Mouse (Mus musculus) urinary bladder, postnatal 14 days (tissue): ENCODE measurements around the gene Fam50b.

Experiments
- DNase-seq: peaks from one replicate; pipeline ENCODE4 v3.0.0; 2021; ENCODE audit warnings: low spot score

Fam50b gene

DNA sequence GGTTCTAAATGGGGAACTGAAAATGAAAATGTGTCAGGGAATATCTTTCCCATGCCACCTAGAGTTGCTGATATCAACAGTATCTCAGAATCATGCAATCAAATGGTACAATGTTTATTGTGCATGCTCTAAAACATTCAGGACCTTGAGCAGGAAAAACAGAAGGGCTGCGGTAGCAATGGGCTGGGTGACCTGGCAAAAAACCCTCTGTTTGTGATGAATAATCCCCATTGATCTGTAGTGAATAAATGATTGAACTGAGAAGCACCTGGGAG lies 4.0 kb downstream of the Fam50b start:
- no peak for DNase-seq

DNA sequence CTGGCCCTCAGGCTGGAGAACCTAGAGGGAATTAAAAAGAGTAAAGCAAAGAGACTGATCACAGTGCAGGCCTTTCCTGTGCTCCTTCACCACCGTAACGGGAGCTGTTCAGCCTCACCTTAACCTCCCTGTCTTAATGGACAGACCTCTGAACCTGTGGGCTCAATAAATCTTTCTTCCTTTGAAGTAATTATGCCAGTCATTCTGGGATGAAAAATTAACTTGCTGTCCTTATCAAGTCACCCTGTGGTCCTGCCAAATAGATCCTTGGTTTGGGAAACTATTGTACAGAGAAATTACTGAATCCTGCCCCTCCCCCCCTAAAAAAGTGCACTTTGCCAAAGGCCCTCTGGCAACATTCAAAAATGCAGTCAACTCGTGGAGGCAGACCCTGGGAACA lies 4.4 kb downstream of the Fam50b start:
- no peak for DNase-seq

DNA sequence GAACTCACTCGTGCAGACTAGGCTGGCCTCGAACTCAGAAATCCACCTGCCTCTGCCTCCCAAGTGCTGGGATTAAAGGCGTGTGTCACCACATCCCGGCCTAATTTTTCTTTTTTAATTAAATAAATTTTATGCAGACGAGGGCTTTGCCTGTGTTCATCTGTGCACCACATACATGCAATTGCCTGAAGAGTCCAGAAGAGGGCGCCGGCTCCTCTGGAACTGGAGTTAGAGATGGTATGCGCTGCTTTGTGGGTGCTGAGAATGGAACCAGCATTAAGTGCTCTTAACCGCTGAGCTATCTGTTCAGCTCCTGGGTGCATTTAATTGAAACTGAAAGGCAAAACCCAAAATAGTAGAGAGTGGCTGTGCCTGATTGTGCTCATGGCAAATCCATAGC lies 6.6 kb downstream of the Fam50b start:
- DNase-seq, result no peak

DNA sequence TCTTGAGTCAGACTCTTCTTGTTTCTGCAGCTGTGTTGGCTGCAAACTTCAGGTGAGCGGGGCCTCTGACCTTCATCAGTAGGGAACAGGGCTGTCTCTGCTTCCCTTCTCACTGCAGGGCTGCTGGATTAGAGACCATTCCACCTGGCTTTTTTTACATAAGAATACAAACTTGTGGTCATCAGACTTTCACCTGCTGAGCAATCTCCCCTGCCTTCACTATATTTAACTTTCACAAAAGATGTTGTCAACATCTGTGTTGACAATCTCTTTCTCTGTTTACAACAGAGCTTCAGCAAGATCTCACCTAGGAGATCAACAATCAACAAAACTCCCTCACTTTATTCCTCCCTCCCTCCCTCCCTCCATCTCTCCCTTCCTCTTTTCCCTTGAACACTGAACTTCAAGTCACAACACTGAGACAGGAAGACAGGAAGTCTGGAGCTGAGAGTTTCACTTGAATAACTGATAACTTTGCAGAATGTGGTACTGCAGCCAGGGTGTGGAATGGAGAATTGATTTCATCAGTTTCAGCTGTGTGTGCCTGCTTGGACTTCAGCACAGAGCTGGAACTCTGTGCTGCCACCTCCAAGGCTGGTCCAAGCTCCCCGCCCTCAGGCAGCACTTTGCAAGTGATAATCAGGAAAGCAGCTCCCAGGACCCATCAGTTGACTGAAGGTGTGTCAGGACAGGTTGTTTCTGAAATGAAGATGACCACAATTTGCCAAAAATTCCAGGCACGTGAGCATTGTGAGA lies 7.3 kb downstream of the Fam50b start:
- no peak for DNase-seq

DNA sequence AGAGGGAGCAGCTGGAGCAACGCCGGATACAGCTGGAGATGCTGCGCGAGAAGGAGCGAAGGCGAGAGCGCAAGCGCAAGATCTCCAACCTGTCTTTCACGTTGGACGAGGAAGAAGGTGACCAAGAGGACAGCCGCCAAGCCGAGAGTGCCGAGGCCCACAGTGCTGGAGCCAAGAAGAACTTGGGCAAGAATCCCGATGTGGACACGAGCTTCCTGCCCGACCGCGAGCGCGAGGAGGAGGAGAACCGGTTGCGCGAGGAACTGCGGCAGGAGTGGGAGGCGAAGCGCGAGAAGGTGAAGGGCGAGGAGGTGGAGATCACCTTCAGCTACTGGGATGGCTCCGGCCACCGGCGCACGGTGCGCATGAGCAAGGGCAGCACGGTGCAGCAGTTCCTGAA lies 12.2 kb downstream of the Fam50b start:
- DNase-seq, result no peak

DNA sequence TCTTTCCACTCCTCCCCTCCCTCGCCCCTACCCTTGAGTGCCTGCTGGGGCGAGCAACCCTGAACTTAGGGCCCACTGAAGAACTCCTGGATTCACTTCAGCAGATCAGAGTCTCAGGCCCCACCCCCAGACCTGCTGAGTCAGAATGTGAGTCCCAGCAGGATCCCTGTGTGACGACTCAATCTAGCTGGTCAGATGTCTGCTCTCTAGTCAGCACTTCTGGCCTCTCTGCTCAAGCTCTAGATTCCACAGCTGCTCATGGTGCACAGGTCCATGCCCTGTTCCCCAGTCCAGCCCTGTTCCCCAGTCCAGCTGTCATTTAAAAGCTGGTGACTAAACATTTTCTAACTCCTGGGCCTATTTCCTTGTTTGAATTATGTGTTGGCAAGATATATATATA lies 13.9 kb downstream of the Fam50b start:
- no peak for DNase-seq

DNA sequence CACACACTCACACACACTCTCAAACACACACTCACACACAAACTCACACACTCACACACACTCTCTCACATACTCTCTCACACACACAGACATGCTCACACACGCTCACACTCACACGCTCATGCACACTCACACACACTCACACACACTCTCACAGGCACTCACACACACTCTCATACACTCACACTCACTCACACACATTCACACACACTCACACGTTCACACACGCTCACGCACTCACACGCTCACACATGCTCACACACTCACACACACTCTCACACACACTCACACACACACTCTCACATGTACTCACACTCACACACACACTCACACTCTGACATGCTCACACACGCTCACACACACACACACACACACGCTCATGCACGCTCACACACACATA lies 24.6 kb downstream of the Fam50b start:
- DNase-seq, result no peak

DNA sequence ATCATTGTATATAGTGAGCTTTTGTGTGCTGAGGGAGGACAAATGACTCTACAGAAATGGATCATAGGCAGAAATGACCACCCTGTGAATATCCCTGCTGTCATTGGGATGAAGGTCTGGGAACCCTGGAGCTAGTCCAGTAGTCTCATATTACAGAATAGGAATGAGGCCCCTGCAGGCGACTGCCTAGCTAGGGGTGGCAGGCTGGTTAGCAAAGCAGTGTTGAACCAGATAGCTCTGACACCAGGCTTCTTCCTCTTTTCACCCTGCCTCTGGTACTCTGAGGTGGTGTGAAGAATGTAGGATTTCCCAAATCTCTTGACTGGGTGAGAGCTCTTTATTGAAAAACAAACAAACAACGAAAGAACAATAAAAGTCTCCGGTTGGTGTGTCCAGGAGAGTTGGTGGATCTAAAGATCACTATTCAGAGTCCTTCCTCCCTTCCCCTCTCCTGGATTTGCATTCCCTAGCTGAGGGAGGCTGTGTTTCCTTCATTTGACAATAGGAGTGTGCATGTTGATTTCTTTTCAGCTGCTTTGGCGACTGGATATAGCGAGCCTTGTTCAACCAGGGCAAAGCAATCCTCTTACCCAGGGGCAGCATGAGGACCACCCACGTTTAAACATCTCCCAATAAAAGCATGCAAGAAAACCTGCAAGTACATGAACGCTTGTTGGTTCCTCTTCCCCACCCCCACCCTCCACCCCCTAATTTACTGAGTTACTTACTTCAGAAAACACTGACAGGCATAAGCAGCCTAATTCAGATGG lies 26.1 kb downstream of the Fam50b start:
- no peak for DNase-seq

DNA sequence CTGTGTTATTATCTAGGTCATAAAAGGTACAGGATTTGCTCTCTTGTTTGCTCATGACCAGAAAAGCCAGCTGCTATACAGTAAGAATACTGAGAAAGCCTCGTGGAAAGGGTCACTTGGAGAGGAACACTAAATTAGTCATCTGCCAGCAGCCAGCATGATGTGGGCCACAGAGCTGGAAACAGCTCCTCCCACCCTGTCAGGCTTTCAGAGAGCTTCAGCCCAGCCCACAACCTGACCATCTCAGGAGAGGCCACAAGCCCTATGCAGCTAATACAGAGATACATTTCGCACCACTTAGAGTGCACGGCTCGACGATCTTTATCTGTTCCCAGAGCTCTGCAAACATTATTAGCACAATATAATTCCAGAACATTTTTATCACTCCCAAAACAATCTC lies 27.5 kb downstream of the Fam50b start:
- no peak for DNase-seq

DNA sequence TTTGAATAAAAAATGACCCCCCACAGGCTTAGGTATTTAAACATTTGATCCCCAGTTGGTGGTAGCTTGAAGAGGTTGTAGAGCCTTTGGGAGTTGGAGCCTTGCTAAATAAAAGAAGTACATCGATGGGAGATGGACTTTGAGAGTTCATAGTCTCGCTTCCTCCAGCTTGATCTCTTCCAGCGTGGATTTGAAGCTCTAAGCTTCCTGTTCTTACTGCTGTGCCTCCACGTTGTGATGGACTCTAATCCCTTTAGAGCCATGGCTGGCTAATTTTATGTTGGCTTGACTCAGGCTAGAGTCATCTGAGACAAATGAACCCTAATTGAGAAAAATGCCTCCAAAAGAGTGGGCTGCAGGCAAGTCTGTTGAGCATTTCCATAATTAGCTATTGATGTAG lies 28.2 kb downstream of the Fam50b start:
- no peak for DNase-seq

DNA sequence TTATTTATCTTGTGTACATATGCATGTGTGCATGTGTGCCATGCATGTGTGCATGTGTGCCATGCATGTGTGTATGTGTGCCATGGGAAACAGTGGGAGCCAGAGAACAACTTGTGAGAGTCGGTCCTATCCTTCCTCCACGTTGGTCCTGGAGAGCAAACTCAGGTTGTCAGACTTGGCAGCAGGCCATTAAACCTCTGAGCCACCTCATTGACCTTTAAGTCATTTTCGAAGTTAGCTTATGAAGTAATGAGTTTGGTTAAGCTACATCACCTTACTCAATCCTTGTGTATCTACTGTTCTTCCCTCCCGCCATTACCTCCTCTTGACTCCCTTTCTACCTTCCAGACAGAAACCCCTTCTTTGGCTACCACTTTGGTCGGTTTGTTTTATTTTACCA lies 30.6 kb downstream of the Fam50b start:
- no peak for DNase-seq

DNA sequence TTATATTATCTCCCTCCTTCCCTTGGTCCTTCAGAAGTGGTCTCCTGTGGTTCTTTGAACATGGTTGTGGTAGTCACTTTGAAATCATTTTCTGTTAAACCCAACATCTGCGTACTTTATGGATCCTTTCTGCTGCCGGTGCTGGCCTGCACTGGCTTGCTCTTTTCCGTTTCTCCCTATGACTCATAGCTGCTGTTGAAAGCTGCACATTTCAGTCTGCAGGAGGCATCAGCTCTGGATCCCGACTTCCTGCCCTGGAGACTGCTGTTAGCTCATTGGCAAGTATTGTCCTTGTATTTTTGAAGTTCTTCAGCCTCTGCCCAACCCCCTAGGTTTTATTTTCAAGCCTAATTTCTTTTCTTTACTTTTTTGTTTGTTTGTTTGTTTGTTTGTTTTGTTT lies 31.9 kb downstream of the Fam50b start:
- peak; percentile 53 for DNase-seq

DNA sequence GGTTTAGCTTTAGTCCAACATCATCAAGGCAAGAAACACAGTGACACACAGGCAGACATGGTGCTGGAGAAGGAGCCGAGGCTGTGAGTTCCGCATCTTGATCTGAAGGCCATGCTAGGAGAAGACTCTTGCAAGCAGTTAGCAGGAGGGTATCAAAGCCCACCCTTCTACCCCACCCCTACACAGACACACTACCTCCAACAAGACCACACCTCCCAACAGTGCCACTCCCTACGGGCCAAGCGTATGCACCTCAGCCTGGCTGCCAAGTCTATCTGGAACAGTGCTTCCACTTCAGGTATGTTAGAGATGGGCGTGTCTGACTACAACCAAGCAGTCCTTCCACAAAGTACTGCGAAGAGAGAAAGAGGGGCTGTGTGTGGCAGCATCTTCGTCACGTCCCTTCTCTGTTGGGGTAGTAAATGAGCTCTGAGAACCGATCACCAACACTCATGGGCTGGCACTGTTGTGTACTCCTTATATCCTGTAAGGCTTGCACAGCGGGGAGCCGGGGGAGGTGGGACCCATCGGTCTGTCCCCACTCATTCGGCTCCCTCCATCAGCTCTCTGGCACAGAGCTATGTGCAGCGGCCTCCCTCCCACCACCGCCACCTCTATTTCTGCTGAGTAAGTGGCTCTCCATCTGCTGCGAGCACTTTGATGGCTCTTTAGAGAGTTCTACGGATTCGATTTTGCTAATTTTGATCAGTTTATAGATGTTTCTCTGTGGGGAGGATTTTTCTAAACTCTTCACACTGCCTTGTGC lies 33.1 kb downstream of the Fam50b start:
- no peak for DNase-seq

DNA sequence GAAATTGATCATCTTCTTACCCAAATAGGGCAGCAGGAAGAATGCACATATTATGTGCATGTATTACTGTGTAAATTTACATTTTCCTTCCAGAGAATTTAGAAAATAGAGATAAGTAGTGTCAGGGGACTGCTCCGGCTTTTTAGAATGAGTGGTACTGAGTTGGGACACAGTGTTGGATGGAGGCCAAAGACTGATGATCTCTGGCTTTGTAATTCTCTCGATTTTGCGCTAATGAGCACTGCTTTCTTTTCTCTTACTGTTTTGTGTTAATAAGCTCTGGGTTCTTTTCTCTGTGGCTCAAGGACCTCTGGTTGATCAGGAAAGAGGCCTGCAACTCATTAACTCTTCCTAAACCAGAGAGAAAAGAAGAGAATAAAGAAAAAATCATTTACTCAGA lies 42.1 kb downstream of the Fam50b start:
- no peak for DNase-seq

DNA sequence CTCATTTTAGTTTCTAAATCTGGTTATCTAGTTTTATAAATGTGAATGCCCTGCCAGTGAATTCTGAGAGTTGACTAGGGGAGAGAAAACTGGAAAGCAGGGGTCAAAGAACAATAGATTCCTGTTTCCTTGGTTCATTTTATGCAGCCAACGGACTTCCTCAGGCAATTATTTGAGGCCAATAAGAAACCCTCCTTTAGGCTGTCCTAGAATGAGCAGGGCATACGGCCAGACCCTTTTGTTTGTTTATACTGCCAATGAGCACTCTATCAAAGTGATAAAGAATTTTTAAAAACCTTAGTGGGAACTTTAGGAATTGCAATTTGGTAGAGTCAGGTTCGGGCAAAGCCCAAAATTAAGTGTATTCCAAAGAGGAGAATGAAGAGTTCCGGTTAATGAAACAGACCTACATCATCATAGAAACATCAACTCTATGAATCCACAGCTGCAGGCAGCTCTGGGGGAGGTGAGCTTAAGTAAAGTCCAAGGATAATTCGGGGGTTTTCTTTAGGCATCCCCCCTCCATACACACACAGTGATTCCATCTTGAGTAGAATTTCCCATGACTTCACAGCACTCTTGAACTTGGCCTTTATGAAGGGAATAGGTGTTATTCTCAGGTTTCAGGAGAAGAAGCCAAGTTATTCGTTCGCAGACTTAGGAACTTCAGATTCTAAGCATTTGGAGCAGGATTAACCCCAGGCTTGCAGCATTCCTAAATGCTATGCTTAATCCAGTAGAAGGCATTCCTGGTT lies 46.4 kb downstream of the Fam50b start:
- no peak for DNase-seq

DNA sequence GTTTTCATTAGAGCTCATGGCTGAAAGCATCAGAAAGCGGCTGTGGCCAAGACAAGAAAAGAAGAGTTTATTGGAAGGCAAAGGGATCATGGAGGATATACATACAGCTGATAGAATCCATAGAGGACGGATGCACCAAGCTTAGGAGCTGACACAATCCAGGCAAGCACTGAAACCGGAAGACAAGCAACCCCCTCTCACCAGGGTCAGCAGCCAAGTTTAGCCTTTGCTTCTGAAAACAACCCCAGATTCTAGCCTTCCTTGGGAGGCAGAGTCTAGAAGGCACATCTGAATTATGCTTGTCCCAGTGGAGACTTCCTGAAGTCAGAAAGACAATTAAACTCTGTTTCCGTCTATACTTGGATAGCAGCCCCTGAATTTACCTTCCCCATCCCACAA lies 47.0 kb downstream of the Fam50b start:
- DNase-seq, result no peak

DNA sequence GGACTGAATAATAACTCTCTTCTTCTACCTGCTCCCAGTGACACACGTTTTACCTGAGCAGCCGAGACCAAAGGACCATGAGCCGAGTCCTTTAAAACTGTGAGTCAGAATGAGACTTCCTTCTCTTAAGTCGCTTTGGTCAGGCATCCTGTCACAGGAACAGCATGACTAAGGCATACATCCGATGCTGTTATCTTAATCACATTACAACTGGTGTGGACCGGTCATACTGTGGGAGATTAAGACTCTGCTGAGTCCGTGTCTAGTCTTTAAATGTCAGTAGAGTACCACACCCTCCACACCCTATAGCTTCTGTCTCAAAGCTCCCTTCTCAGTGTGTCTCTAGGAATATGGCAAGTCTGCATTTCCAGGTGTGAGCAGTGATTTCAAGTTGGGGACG lies 50.2 kb downstream of the Fam50b start:
- DNase-seq, result no peak

DNA sequence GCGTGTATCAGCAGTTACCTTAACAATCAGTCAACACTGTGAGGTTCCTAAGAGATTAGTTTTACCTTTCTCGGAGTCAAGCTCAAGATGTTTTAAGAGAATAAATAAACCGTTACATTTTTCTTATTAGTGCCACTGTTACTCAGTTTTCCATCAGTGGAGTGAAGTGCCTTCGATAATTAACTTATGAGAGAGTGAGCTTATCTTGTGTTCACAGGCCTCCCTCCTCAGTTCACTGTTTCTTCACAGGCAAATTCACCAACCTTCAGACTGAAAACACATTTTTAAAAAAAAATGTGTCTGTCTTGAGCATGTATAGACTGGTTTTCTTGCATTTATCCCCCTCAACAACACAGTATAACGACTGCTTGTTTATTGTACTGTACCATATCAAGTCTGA lies 52.0 kb downstream of the Fam50b start:
- DNase-seq, result no peak

DNA sequence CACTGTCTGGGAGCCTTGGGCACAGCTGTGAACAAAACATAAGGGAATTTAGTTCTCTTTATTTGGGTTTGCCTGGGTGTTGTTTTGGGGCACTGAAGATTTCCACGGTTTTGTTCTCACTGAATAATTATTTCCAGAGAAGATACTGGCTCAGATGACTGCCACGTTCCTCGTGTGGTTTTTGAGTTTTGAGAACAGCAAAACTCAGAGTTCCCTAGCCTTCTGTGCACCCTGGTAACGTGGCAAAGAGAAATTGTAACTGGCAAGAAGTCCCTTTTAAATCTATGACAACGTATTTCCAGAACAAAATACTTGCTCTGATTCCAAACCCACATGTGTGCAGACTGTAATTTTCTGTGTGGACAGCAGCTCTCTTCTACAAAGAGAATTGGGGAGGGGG lies 52.9 kb downstream of the Fam50b start:
- no peak for DNase-seq

DNA sequence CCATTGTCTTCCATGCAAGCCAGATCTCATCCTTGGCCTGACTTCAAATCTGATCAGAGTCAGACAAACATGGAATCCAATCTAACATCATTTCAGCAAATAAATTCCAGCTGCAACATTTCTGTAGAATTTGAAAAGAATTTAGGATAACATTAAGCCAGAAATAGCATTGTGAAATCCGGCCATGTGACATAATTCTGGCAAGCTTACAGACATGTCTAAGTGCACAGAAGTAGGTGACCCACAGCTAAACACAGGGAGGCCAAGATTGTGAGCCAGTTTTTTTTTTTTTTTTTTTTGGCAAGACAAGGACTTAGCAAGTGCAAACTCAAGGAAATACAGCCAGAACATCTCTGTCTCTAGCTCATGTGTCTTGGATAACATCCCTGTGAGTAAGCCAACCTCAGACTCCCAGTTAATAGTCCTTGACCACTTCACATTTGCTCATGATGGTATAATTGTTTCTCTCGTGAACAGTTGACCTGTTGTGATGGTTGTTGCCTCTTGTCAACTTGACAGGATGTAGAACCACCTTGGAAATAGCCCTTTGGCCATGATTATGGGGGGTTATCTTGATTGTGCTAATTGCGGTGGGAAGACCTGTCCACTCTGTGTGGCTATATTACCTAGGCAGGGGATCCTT lies 54.6 kb downstream of the Fam50b start:
- peak; percentile 44 for DNase-seq

DNA sequence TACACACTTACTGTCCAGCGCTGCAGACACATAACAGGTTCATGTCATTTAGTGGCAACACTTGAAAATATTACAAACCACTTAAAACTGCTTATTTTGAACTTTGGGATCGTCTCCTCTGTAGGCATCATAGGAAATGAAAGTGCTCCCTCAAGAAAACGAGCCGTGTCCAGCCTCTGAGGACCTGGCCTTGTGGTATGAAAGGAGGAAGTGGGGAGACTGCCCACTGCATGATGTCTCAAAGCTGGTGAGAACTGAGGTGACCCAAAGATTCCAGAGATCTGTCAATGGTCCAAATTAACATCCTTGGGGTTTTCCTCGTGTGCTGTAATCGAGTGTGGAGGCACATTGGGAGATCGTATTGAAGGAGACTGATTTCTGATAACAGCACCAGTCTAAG lies 58.4 kb downstream of the Fam50b start:
- no peak for DNase-seq

DNA sequence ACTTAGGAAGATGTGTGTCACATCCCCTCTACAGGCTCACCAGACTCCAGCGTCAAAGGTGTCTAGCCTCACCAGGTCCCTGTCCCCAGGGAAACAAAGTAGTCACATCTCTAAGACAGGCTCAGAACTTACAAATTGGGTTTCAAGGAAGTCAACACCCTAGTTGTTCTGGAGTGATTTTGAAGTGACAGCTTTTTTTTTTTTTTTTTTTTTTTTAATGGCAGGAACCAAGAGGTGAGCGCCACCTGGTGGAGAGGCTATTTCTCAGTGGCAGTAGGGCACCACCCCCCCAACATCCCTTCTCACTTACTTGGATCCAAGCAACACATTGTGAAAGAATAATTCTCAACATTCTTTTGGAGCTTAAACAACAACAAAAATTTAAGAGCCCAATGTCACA lies 59.2 kb downstream of the Fam50b start:
- peak; percentile 75 for DNase-seq
